Mouse (Mus musculus) neural tube, embryonic 11.5 days (tissue): ENCODE measurements around the gene Acss2. TPM values are rescaled to one million over a fixed set of nuclear protein-coding genes. Genes with fewer than 3 reads are reported as not detected.

Experiments used
- ATAC-seq: fragments of 200-750 bp; cut with Nextera tagmentation; 2 replicates; pipeline ENCODE4 v1.8.0; 2017; ENCODE audit warnings: moderate number of reproducible peaks, mild to moderate bottlenecking, moderate TSS enrichment, moderate library complexity; ENCODE audit not compliant: insufficient read depth, low FRiP score, low TSS enrichment
- DNase-seq: peaks from one replicate; pipeline ENCODE4 v3.0.0-alpha.2; 2015; ENCODE audit warnings: low spot score
- H3K27ac ChIP-seq: fragments of 300-500 bp; sonication (generic); 2 replicates; pipeline ENCODE4 v1.5.1; 2014; ENCODE audit warnings: low read depth, mild to moderate bottlenecking, low read length
- H3K27me3 ChIP-seq: fragments of 300-500 bp; sonication (generic); 2 replicates; pipeline ENCODE4 v1.6.1; 2014; ENCODE audit warnings: mild to moderate bottlenecking, low read length, mixed read lengths; ENCODE audit not compliant: control insufficient read depth, insufficient read depth
- H3K36me3 ChIP-seq: fragments of 300-500 bp; sonication (generic); 2 replicates; pipeline ENCODE4 v1.6.1; 2014; ENCODE audit warnings: mild to moderate bottlenecking, low read length, moderate library complexity, mixed read lengths; ENCODE audit not compliant: control insufficient read depth, insufficient read depth
- H3K4me1 ChIP-seq: fragments of 300-500 bp; sonication (generic); 2 replicates; pipeline ENCODE4 v1.6.1; 2014; ENCODE audit warnings: low read length, mixed read lengths; ENCODE audit not compliant: control insufficient read depth, insufficient read depth
- H3K4me2 ChIP-seq: fragments of 300-500 bp; sonication (generic); 2 replicates; pipeline ENCODE4 v1.6.1; 2014; ENCODE audit warnings: low read depth, mild to moderate bottlenecking, moderate library complexity
- H3K4me3 ChIP-seq: fragments of 300-500 bp; sonication (generic); 2 replicates; pipeline ENCODE4 v1.5.1; 2014; ENCODE audit warnings: low read depth, low read length
- H3K9ac ChIP-seq: fragments of 300-500 bp; sonication (generic); 2 replicates; pipeline ENCODE4 v1.6.1; 2014; ENCODE audit warnings: mild to moderate bottlenecking, low read length
- H3K9me3 ChIP-seq: fragments of 300-500 bp; sonication (generic); 2 replicates; pipeline ENCODE4 v1.6.1; 2016; ENCODE audit warnings: low read length; ENCODE audit not compliant: control insufficient read depth
- WGBS: fragments of 180-500 bp; shearing (Covaris S2); extraction: QIAGEN DNeasy Blood & Tissue Kit; methylation state at CpG from one replicate; pipeline ENCODE4 v1.1.7; 2014; 5-methylcytosine and 5-hydroxymethylcytosine counted together
- polyA plus RNA-seq: library from polyadenylated mRNA; unstranded; fragments of >200 nt; fragmentation: Nextera tagmentation; extraction: Ambion mirVana; gene quantifications from 2 replicates; pipeline ENCODE4 v1.2.1, GENCODE M21; 2014

Acss2 gene
- polyA plus RNA-seq, 1 experiment from 2014 or later, result 28.8 TPM

GRCm38 (mm10) chr2:155576656-155577055, 58.9 kb downstream of the Acss2 start:
- H3K4me2 ChIP-seq, result no peak overlapping the region
- 68% methylated on average over 9 of the region's 9 CpGs for WGBS
- DNase-seq, result no peak

GRCm38 (mm10) chr2:155580331-155580730, 62.6 kb downstream of the Acss2 start:
- 93% methylated on average over 3 of the region's 3 CpGs for WGBS
- H3K4me3 ChIP-seq, result no peak overlapping the region
- no peaks in the 10 kb centered on the region for H3K36me3 ChIP-seq
- no peak for DNase-seq
- H3K4me2 ChIP-seq, result no peak overlapping the region
- H3K9me3 ChIP-seq, result no peaks in the 10 kb centered on the region
- H3K27ac ChIP-seq, result no peak overlapping the region
- no peaks in the 10 kb centered on the region for H3K4me1 ChIP-seq
- H3K9ac ChIP-seq, result no peak overlapping the region
- ATAC-seq, result no peak
- no peaks in the 10 kb centered on the region for H3K27me3 ChIP-seq

More at GRCm38 (mm10) chr2:155576656-155577055, 58.9 kb downstream of the Acss2 start:
- H3K4me1 ChIP-seq, result no peaks in the 10 kb centered on the region
- H3K27ac ChIP-seq, result no peak overlapping the region
- no peak overlapping the region for H3K9ac ChIP-seq
- H3K4me3 ChIP-seq, result no peak overlapping the region
- H3K27me3 ChIP-seq, result no peaks in the 10 kb centered on the region
- H3K9me3 ChIP-seq, result no peaks in the 10 kb centered on the region
- ATAC-seq, result no peak
- H3K36me3 ChIP-seq, result no peaks in the 10 kb centered on the region

DNA sequence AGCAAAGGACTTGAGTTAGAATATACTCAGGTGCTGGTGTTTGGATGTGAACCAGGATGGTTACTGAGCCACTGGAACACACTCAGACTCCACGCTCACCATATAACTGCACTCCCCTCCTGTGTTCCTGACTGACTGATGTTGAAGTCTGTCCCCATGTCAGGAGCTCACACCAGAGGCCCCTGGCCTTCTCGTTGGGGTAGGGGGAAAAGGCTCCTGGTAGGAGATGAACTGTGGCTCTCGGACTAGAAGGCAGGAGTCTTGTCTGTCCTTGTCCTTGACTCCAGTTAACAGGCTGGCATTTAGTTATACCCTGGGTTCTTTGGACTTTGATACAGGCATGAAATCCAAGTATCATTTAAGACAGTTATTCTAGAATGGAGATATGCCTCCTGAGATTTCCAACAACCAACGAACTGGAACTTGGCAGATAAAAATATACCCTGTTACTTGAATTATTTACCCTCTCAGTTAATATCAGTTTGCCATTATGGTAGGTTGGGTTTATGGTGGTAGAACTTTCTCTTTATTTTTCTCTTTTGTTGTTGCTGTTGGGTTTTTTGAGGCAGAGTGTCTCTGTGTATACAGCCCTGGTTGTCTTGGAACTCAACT, 64.7 kb downstream of the Acss2 start:
- no peaks in the 10 kb centered on the region for H3K9me3 ChIP-seq
- no peaks in the 10 kb centered on the region for H3K27me3 ChIP-seq
- H3K9ac ChIP-seq, result no peak overlapping the region
- no peak for ATAC-seq
- WGBS, result 76% methylated on average over 4 of the region's 4 CpGs
- H3K4me1 ChIP-seq, result no peaks in the 10 kb centered on the region
- H3K4me3 ChIP-seq, result no peak overlapping the region
- no peak overlapping the region for H3K4me2 ChIP-seq
- no peak for DNase-seq
- no peak overlapping the region for H3K27ac ChIP-seq
- H3K36me3 ChIP-seq, result no peaks in the 10 kb centered on the region

DNA sequence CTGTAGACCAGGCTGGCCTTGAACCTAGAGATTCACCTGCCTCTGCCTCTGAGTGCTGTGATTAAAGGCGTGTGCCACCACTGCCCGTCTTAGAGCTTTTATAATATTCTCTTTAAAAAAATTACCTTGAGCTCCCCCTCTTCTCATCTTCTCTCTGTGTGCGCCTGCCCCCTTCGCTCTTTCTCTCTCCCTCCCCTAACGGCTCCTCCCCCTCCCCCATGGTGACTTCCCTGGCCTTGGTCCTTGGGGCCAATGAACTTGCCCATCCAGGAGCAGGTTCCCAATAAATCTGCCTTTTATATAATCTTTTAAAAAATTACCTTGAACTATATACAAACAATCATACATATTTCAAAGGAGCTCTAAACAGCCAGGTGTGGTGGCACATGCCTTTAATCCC, 65.2 kb downstream of the Acss2 start:
- ATAC-seq, result no peak
- 81% methylated on average over 5 of the region's 5 CpGs for WGBS
- H3K4me2 ChIP-seq, result no peak overlapping the region

DNA sequence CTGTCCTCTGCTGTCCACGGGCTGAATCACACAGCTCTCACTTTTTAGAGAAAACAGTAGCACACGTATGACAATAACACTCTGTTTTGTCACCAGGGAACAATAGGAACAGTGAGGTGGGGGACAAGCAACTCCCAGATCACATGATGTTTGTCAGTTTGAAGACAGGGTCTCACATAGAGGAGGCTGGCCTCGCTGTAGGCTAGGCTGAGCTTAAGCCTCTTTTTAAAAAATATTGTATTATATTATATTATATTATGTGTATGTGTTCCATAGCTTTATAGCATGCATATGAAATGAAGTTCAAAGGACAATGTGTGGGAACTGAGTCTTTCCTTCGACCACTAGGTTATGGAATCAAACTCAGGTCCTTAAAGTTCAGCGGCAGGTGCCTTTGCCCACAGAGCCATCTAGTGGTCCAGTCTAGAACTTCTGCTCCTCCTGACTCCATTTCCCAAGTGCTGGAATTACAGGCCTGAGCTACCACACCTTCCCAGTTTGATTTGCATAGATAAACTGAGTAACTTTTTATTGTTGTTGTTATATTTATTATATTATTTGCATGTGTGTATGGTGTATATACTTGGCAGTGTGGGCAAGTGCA, 66.3 kb downstream of the Acss2 start:
- H3K27ac ChIP-seq, result no peak overlapping the region
- WGBS, result 43% methylated on average over 5 of the region's 5 CpGs
- no peak for ATAC-seq

More for the DNA sequence above, 65.2 kb downstream of the Acss2 start:
- H3K4me1 ChIP-seq, result no peaks in the 10 kb centered on the region
- no peak overlapping the region for H3K4me3 ChIP-seq
- H3K27ac ChIP-seq, result no peak overlapping the region
- no peak overlapping the region for H3K9ac ChIP-seq
- H3K27me3 ChIP-seq, result no peaks in the 10 kb centered on the region
- H3K36me3 ChIP-seq, result no peaks in the 10 kb centered on the region
- no peak for DNase-seq
- no peaks in the 10 kb centered on the region for H3K9me3 ChIP-seq

DNA sequence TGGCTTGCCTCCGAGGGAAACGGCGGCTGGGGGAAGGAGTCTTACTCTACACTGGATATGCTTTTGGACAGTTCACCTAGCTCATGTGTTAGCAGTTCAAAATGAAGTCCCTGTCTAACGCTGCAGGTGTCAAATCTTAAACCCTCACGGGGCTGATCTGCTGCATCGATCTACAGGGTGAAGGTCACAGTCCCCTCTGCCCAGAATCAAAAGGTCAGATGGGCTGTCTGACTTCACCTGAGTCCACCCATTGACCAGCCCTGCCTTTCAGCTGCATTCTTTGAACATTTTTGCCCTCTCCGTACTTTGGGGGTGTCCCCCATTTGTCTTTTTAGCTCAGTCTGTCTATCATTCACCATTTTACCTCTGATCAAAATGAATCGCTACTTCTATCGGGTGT, 67.3 kb downstream of the Acss2 start:
- Histone ChIP-seq H3K4me3 (no peak overlapping the region), H3K9me3 (no peaks in the 10 kb centered on the region), H3K27me3 (no peaks in the 10 kb centered on the region), H3K36me3 (no peaks in the 10 kb centered on the region), H3K4me2 (no peak overlapping the region), H3K4me1 (no peaks in the 10 kb centered on the region), H3K27ac (no peak overlapping the region), H3K9ac (no peak overlapping the region)
- WGBS, result 88% methylated on average over 9 of the region's 9 CpGs
- ATAC-seq (no peak), DNase-seq (no peak)

More for the DNA sequence above, 66.3 kb downstream of the Acss2 start:
- no peak overlapping the region for H3K4me2 ChIP-seq
- no peaks in the 10 kb centered on the region for H3K9me3 ChIP-seq
- H3K27me3 ChIP-seq, result no peaks in the 10 kb centered on the region
- no peak overlapping the region for H3K9ac ChIP-seq
- no peak overlapping the region for H3K4me3 ChIP-seq
- DNase-seq, result peak; percentile 58
- H3K36me3 ChIP-seq, result no peaks in the 10 kb centered on the region
- no peaks in the 10 kb centered on the region for H3K4me1 ChIP-seq

DNA sequence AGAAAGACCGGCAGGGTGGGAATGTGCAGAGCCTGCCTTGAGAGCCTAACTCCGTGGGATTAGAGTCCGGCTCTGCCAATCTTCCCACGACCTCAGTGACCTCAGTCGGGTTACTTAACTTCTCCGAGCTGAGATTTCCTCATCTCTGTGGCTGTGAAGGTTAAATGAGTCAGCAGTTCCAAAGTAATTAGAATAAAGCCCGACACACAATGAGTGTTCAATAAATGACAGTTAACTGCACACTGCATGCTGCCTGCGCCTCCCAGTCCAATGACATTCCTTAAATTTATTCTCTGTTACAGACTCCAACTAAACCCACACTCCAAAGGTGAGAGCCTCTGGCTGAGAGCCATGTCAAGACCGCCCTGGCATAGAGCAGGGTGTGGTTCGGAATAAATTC, 67.7 kb downstream of the Acss2 start:
- ATAC-seq, result no peak
- H3K27ac ChIP-seq, result no peak overlapping the region

DNA sequence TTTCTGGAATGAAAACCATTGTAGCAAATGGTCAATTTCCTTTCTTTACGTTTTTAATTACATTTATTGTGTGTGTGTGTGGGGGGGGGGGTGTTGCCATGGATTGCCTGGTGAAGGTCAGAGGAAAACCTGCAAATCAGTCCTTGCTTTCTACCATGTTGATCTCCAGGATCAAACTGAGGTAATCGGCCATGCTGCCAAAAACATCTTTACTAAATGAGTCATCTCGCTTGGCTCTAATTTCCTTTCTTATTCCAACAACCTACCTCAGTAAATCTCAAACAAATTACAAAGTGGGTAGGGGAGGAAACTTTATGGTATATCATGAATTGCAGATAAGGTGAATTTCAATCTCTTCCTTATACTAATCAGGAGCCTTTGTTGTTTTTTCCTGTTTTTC, 70.4 kb downstream of the Acss2 start:
- no peak overlapping the region for H3K4me2 ChIP-seq
- H3K36me3 ChIP-seq, result no peaks in the 10 kb centered on the region
- ATAC-seq, result no peak
- no peak overlapping the region for H3K9ac ChIP-seq
- H3K9me3 ChIP-seq, result no peaks in the 10 kb centered on the region
- no peak overlapping the region for H3K4me3 ChIP-seq
- H3K27me3 ChIP-seq, result no peaks in the 10 kb centered on the region
- no peak overlapping the region for H3K27ac ChIP-seq
- 82% methylated on average over 3 of the region's 3 CpGs for WGBS
- H3K4me1 ChIP-seq, result peaks cover 5% of the 10 kb centered on the region; the same call in 1 of the 2 replicates
- no peak for DNase-seq

More for the DNA sequence above, 67.7 kb downstream of the Acss2 start:
- Histone ChIP-seq H3K4me3 (no peak overlapping the region), H3K4me2 (no peak overlapping the region), H3K4me1 (no peaks in the 10 kb centered on the region), H3K27me3 (no peaks in the 10 kb centered on the region), H3K9ac (no peak overlapping the region), H3K36me3 (no peaks in the 10 kb centered on the region), H3K9me3 (no peaks in the 10 kb centered on the region)
- no peak for DNase-seq
- WGBS, result 75% methylated on average over 10 of the region's 10 CpGs

DNA sequence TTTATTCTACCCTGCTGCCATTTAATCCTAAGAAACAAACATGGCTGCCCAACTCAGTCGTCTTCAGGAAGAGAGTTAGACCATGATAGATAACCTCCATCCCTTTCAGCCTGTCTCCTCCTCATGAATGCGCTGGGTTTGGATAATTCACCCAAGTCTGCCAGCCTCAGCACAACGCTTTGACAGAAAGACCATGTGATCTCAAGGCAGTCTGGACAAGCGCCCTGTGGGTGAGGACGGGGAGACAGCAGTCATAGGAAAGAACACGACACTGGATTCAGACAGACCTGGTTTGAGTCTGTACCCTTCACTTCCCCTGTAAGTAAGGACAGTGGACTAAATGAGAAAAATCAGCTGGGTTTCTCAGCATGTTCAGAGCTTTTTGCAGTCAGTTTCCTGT, 71.8 kb downstream of the Acss2 start:
- Histone ChIP-seq H3K9ac (no peak overlapping the region), H3K36me3 (no peaks in the 10 kb centered on the region), H3K27ac (no peak overlapping the region), H3K9me3 (no peaks in the 10 kb centered on the region), H3K27me3 (no peaks in the 10 kb centered on the region), H3K4me1 (peaks cover 5% of the 10 kb centered on the region; the same call in 1 of the 2 replicates), H3K4me3 (no peak overlapping the region), H3K4me2 (no peak overlapping the region)
- no peak for ATAC-seq
- DNase-seq, result no peak
- 74% methylated on average over 6 of the region's 6 CpGs for WGBS
